Mouse (Mus musculus) neutrophil, adult 65 days (primary cell): Measurements from ENCODE around the gene Tbc1d12. TPM values are rescaled to one million over a fixed set of nuclear protein-coding genes. Genes with fewer than 3 reads are reported as not detected.

Experiments
- total RNA-seq: library from RNA; stranded (reverse); gene quantifications from 2 replicates; pipeline ENCODE4 v1.2.4, GENCODE M21; 2023

The Tbc1d12 gene
- 0.66 and 1.1 TPM in 2 replicates for total RNA-seq

DNA sequence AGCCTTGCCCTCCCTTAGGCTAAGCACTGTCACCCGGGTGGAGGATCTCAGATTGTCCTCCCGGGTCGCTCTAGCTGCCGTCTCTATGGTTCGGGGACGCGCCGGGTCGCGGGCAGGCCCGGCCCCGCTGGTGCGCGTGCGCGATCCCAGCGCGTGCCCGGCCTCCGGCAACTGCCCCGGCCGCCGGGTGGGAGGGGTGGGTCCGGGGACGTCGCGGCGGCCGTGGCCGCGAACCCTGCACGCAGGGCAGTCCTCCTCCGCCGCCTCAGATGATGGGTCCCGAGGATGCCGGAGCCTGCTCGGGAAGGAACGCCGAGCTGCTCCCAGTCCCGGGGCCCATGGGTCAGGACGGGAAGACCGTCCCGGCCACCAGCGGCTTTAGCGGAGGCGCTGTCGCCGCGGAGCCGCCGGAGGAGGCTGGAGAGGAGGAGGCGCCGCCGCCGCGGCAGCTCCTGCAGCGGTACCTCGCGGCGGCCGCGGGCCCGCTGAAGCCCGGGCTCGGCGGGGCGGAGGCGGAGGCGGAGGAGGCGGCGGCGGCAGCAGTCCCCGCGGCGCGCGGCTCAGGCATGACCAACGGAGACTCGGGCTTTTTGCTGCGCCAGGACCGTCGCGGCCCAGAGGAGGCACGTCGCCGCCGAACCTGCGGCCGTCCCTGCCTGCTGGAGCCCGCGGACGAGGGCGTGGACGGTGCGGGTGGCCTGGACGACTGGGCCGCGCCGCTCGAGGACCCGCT, at the start of gene Tbc1d12:
Tbc1d12 (plus strand) TSS at position 142 of the 733 bp plus-strand sequence.

DNA sequence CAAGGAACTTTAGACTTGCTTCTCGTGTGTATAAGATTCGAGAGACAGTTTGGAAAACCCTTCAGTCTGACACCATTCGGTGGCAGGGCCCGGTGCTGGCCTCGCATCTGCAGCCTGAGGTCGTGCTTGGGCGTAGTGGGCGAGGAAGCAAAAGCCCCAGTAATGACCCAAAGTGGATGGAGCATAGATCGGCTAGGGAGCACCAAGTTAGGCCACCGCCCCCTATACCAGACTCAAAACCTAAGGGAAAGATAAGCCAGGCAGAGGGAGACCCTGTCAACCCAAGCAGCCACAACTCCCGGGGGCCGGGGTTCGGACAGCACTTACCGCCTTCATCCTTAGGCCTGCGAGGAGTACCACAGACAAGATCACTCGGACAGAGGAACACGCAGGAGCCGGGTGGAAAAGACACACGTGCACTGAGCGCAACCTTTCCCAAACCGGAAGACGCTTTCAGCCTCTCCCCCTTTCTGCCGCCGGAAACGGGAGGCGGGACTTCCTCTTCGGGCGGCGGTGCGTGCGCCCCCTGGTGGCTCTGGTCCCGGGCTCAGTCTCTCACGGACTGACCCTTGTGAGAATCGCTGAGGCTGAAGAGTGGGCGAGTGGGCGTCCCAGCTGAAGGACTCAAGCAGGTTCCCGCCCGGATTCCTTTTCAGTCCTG, 17.5 kb upstream of the Tbc1d12 start, which contains the start of gene Noc3l:
Noc3l (minus strand) TSS at position 472 of the 661 bp plus-strand sequence.

DNA sequence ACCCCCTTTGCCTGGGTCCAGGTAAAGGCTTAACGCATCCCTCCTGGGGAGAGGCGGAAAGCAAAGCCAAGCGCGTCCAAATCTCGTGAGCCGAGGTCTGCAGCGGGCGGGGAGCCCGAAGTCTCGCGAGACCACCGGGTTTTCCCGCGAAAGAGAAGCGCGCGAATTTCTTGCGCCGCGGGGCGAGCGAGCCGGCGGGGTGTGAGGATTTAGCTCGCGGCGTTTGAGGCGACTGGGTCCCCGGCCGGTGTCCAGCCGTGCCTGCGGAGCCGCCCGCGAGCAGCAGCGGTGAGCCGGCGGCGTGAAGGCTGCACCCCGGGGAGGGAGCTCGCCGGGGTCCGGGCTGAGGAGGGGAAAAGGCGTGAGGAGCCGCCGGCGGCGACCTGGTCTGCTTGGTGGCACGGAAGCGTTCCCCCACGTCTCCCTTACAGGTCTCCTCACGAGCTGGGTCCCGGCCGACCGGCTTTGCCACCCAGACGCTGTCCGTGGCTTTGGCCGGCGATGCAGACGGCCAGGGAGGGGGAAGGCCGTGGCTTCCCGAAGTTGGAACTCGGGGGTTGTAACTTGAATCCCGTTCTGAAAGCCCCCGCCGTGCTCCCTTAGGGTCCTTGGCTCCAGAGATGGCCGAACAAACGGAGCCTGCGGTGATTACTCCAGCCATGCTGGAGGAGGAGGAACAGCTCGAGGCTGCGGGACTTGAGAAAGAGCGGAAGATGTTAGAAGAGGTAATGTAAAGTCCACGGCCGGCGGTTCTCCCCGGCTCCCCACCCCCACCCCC, 94.6 kb downstream of the Tbc1d12 start, which contains the start of gene Hells:
Hells (plus strand) TSS at position 128 of the 778 bp plus-strand sequence.

Other genes starting within 250 kb of the Tbc1d12 start
- 2.3 and 2.8 TPM in 2 replicates for gene Noc3l, start 17.3 kb upstream of the Tbc1d12 start, total RNA-seq
- 29.6 and 39.2 TPM in 2 replicates for gene Hells, start 94.3 kb downstream of the Tbc1d12 start, total RNA-seq
- gene Cyp2c55, start 170.4 kb downstream of the Tbc1d12 start, total RNA-seq, result not detected in 2 replicates
- gene Cyp2c65, start 224.4 kb downstream of the Tbc1d12 start, total RNA-seq, result not detected in 2 replicates